Mouse (Mus musculus) neural tube, embryonic 15.5 days (tissue): ENCODE measurements around the gene Slc2a9. TPM values are rescaled to one million over a fixed set of nuclear protein-coding genes. Genes with fewer than 3 reads are reported as not detected.

Experiments used
- ATAC-seq: fragments of 200-750 bp; cut with Nextera tagmentation; 2 replicates; pipeline ENCODE4 v1.8.0; 2017; ENCODE audit warnings: mild to moderate bottlenecking, moderate TSS enrichment, moderate library complexity; ENCODE audit not compliant: low FRiP score
- H3K27ac ChIP-seq: fragments of 300-500 bp; sonication (generic); replicated peaks from 2 replicates; pipeline ENCODE4 v1.5.1; 2015; ENCODE audit warnings: mild to moderate bottlenecking, inconsistent platforms
- H3K27me3 ChIP-seq: fragments of 300-500 bp; sonication (generic); replicated peaks from 2 replicates; pipeline ENCODE4 v1.6.1; 2015; ENCODE audit warnings: inconsistent platforms
- H3K36me3 ChIP-seq: fragments of 300-500 bp; sonication (generic); 2 replicates; pipeline ENCODE4 v1.6.1; 2015; ENCODE audit warnings: inconsistent platforms
- H3K4me1 ChIP-seq: fragments of 300-500 bp; sonication (generic); 2 replicates; pipeline ENCODE4 v1.6.1; 2015; ENCODE audit warnings: inconsistent platforms
- H3K4me2 ChIP-seq: fragments of 300-500 bp; sonication (generic); 2 replicates; pipeline ENCODE4 v1.6.1; 2015; ENCODE audit warnings: inconsistent platforms, mild to moderate bottlenecking, moderate library complexity
- H3K4me3 ChIP-seq: fragments of 300-500 bp; sonication (generic); replicated peaks from 2 replicates; pipeline ENCODE4 v1.5.1; 2015; ENCODE audit warnings: mild to moderate bottlenecking, inconsistent platforms
- H3K9ac ChIP-seq: fragments of 300-500 bp; sonication (generic); replicated peaks from 2 replicates; pipeline ENCODE4 v1.6.1; 2015; ENCODE audit warnings: mild to moderate bottlenecking, inconsistent platforms
- H3K9me3 ChIP-seq: fragments of 300-500 bp; sonication (generic); replicated peaks from 2 replicates; pipeline ENCODE4 v1.6.1; 2016; ENCODE audit warnings: inconsistent platforms
- WGBS: fragments of 180-500 bp; shearing (Covaris S2); methylation state at CpG from one replicate; pipeline ENCODE4 v1.1.7; 2015; ENCODE audit warnings: mixed read lengths; 5-methylcytosine and 5-hydroxymethylcytosine counted together
- polyA plus RNA-seq: library from polyadenylated mRNA; unstranded; fragments of >200 nt; fragmentation: Nextera tagmentation; extraction: Ambion mirVana; gene quantifications from 2 replicates; pipeline ENCODE4 v1.2.1, GENCODE M21; 2015

Slc2a9 gene
- polyA plus RNA-seq, 1 experiment from 2014 or later = 0.44 TPM

DNA sequence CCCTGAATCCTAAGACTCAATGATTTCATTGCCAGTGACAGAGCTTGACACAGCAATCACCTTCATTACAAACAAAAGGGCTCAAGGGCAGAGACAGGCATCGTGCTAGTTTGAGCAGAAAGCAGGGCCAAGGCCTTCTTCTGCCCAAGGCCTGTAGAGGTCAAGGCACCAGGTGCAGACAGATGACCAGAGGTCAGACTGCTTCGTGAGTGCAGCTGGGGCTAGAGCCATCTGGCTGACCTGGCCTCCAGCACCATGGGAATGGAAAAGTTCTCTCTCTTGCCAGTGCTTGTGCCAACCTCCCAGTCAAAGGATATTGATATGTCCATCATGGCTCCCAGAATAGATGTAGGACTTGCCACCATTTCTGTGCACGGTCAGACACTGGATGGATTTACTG lies 33.9 kb upstream of the Slc2a9 start:
- H3K4me1 ChIP-seq = no peaks in the 10 kb centered on the region
- no peak overlapping the region for H3K27ac ChIP-seq
- H3K27me3 ChIP-seq = no peaks in the 10 kb centered on the region
- 90% methylated on average over 3 of the region's 3 CpGs for WGBS
- H3K4me3 ChIP-seq = no peak overlapping the region
- ATAC-seq = no peak
- H3K36me3 ChIP-seq = peaks cover 94% of the 10 kb centered on the region
- no peaks in the 10 kb centered on the region for H3K9me3 ChIP-seq
- no peak overlapping the region for H3K4me2 ChIP-seq
- no peak overlapping the region for H3K9ac ChIP-seq

GRCm38 (mm10) chr5:38532084-38532483 lies 29.1 kb upstream of the Slc2a9 start:
- ATAC-seq = peak; percentile 63
- 89% methylated on average over 4 of the region's 4 CpGs for WGBS
- H3K27ac ChIP-seq = no peak overlapping the region

DNA sequence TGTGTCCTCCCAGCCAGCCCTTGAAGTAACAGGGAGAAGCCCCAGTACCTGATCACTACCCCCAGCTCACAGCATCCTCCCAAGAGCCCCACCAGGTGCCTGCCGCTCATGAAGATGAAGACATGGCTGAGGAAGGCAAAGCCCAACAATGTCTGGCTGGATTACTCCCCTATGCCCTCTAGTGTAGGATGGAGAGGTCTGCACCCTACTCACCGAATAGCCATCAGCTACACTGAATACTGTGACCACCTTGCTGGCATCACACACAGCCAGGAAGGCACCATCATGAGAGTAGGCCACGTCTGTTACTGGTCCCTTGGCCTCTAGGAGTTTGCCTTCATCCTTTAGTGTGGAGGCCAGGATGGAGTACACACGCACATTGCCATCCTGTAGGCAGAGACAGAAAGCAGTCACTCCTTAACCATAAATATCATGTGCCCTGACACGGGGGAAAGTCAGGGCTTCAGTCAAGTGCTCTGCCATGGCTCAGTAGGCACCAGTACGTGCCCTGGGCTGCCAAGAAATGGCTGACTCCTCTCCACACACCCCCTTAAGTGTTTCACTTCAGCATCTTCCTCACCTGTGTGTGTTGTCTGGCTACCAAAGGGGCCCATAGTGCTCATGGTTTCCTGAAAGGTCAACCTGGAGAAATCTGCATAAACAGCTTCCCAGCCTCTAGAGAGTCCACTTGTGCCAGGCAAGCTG lies 26.9 kb upstream of the Slc2a9 start:
- ATAC-seq = peak; percentile 36; the same call in 1 of the 2 replicates
- no peak overlapping the region for H3K4me3 ChIP-seq
- no peaks in the 10 kb centered on the region for H3K4me1 ChIP-seq
- no peaks in the 10 kb centered on the region for H3K27me3 ChIP-seq
- peaks cover 87% of the 10 kb centered on the region for H3K36me3 ChIP-seq
- H3K9me3 ChIP-seq = no peaks in the 10 kb centered on the region
- 77% methylated on average over 6 of the region's 6 CpGs for WGBS
- no peak overlapping the region for H3K9ac ChIP-seq
- H3K4me2 ChIP-seq = no peak overlapping the region
- no peak overlapping the region for H3K27ac ChIP-seq

More at GRCm38 (mm10) chr5:38532084-38532483, 29.1 kb upstream of the Slc2a9 start:
- H3K36me3 ChIP-seq = peaks cover 94% of the 10 kb centered on the region
- no peak overlapping the region for H3K4me3 ChIP-seq
- no peak overlapping the region for H3K9ac ChIP-seq
- H3K9me3 ChIP-seq = no peaks in the 10 kb centered on the region
- no peaks in the 10 kb centered on the region for H3K4me1 ChIP-seq
- no peak overlapping the region for H3K4me2 ChIP-seq
- H3K27me3 ChIP-seq = no peaks in the 10 kb centered on the region

GRCm38 (mm10) chr5:38522977-38523376 lies 20.0 kb upstream of the Slc2a9 start:
- 90% methylated on average over 5 of the region's 5 CpGs for WGBS
- peaks cover 24% of the 10 kb centered on the region for H3K36me3 ChIP-seq
- H3K9ac ChIP-seq = no peak overlapping the region
- no peak overlapping the region for H3K27ac ChIP-seq
- H3K9me3 ChIP-seq = no peaks in the 10 kb centered on the region
- H3K4me3 ChIP-seq = no peak overlapping the region
- ATAC-seq = no peak
- H3K4me2 ChIP-seq = no peak overlapping the region
- no peaks in the 10 kb centered on the region for H3K4me1 ChIP-seq
- H3K27me3 ChIP-seq = no peaks in the 10 kb centered on the region

DNA sequence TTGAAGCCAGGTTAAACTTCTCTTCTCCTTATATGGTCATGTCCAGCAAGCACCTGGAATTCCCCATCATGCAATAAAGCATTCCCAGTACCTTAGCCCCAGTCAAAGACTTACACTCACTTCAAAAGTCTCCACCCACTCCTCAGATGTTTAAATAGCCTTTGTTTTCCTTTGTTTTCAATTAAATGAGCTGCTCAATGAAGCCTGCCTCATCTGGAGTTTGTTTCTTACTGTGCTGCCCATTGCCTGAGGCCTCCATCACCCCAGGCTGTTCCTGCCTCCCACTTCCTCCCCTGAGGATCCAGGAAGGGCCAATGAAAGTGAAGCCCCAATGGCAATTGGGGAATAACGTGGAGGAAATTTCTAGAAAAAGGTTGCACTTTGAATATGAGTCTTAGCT lies 17.9 kb upstream of the Slc2a9 start:
- Histone ChIP-seq H3K4me1 (no peaks in the 10 kb centered on the region), H3K9me3 (no peaks in the 10 kb centered on the region), H3K36me3 (peaks cover 3% of the 10 kb centered on the region; the same call in 1 of the 2 replicates), H3K4me2 (no peak overlapping the region), H3K27ac (no peak overlapping the region), H3K4me3 (no peak overlapping the region), H3K27me3 (no peaks in the 10 kb centered on the region), H3K9ac (no peak overlapping the region)
- 45% methylated on average over 1 of the region's 1 CpGs for WGBS
- ATAC-seq = no peak

- no peak overlapping the region for H3K9ac ChIP-seq
- no peak overlapping the region for H3K4me3 ChIP-seq
- no peaks in the 10 kb centered on the region for H3K4me1 ChIP-seq
- no peaks in the 10 kb centered on the region for H3K36me3 ChIP-seq
- no peak overlapping the region for H3K27ac ChIP-seq
- no peaks in the 10 kb centered on the region for H3K27me3 ChIP-seq
- WGBS = 61% methylated on average over 6 of the region's 6 CpGs
- H3K9me3 ChIP-seq = no peaks in the 10 kb centered on the region
- ATAC-seq = no peak
- no peak overlapping the region for H3K4me2 ChIP-seq
These were observed 13.3 kb upstream of the Slc2a9 start for GRCm38 (mm10) chr5:38516267-38516666.

- Histone ChIP-seq H3K9me3 (no peaks in the 10 kb centered on the region), H3K27ac (no peak overlapping the region), H3K4me3 (no peak overlapping the region), H3K9ac (no peak overlapping the region), H3K36me3 (no peaks in the 10 kb centered on the region), H3K4me1 (no peaks in the 10 kb centered on the region), H3K27me3 (no peaks in the 10 kb centered on the region), H3K4me2 (no peak overlapping the region)
- no peak for ATAC-seq
- 5% methylated on average over 2 of the region's 2 CpGs for WGBS
These were observed 10.0 kb upstream of the Slc2a9 start for GRCm38 (mm10) chr5:38512991-38513390.

- H3K36me3 ChIP-seq = no peaks in the 10 kb centered on the region
- no peaks in the 10 kb centered on the region for H3K4me1 ChIP-seq
- no peak overlapping the region for H3K9ac ChIP-seq
- H3K4me2 ChIP-seq = no peak overlapping the region
- H3K9me3 ChIP-seq = no peaks in the 10 kb centered on the region
- H3K27me3 ChIP-seq = no peaks in the 10 kb centered on the region
- H3K4me3 ChIP-seq = no peak overlapping the region
- no peak overlapping the region for H3K27ac ChIP-seq
- no peak for ATAC-seq
- WGBS = 88% methylated on average over 4 of the region's 4 CpGs
These were observed 6.6 kb upstream of the Slc2a9 start for GRCm38 (mm10) chr5:38509568-38509967.

GRCm38 (mm10) chr5:38505435-38505765 lies 2.5 kb upstream of the Slc2a9 start:
- Histone ChIP-seq H3K9ac (no peak overlapping the region), H3K4me3 (no peak overlapping the region), H3K4me1 (no peaks in the 10 kb centered on the region), H3K27ac (no peak overlapping the region), H3K27me3 (no peaks in the 10 kb centered on the region), H3K36me3 (no peaks in the 10 kb centered on the region), H3K9me3 (no peaks in the 10 kb centered on the region), H3K4me2 (no peak overlapping the region)
- WGBS = 90% methylated on average over 3 of the region's 3 CpGs
- no peak for ATAC-seq

DNA sequence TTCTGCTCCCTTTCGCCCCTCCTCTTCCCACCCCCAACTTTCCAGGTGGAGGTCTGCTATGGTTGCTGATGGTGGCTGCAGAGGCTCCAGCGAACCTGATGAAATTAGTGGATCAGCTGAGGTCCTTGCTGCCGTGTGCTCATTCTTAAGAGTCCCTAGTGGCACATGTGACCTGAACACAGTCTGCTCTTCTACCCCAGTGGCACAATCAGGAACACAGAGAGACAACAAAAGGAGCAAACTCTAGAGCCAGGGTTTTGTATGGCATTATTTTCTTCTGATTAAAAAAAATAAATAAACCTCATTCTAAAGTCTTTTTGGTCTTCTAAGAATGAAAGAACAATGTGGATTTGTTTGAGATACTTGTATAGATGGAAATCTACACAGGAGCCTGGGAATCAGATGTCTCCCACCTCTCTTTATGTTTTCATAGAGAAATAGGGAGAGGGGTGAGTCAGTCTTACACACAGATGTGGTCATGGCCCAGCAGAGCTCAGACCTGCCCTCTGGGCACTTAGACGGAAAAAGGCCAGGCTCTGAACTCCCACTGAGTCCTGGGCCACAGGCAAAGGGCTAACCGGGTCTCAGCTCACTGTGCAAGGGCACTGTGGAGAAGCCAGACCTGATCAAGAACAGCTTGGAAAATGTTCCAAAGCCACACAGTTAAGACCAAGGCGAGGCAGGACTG lies 1.9 kb upstream of the Slc2a9 start:
- no peak for ATAC-seq
- H3K4me2 ChIP-seq = no peak overlapping the region
- no peak overlapping the region for H3K4me3 ChIP-seq
- no peak overlapping the region for H3K27ac ChIP-seq
- no peaks in the 10 kb centered on the region for H3K9me3 ChIP-seq
- H3K36me3 ChIP-seq = no peaks in the 10 kb centered on the region
- no peaks in the 10 kb centered on the region for H3K4me1 ChIP-seq
- WGBS = 59% methylated on average over 6 of the region's 6 CpGs
- no peaks in the 10 kb centered on the region for H3K27me3 ChIP-seq
- H3K9ac ChIP-seq = no peak overlapping the region

DNA sequence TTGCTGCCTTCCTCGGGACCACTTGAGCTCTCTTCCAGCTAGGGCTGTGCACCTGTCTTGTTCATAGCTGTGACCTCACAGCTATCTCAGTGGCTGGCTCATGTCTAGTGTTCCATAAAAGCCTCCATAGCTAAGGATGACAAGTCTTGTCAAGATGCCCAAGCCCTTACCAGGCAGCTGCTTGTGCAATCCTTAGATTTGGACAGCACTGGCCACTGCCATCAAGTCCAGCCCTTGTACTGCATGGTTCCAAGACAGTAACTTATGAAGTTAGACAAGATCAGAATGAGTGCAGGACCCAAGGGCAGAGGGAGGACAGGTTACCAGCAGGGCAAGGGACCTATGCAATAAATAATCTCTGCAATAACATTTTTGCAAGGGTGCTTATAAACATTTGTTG lies 1.2 kb upstream of the Slc2a9 start:
- H3K27ac ChIP-seq = no peak overlapping the region
- H3K9ac ChIP-seq = no peak overlapping the region
- no peaks in the 10 kb centered on the region for H3K36me3 ChIP-seq
- H3K4me1 ChIP-seq = no peaks in the 10 kb centered on the region
- H3K4me2 ChIP-seq = no peak overlapping the region
- no peaks in the 10 kb centered on the region for H3K27me3 ChIP-seq
- no peaks in the 10 kb centered on the region for H3K9me3 ChIP-seq
- no peak overlapping the region for H3K4me3 ChIP-seq
- ATAC-seq = no peak
- WGBS = 83% methylated on average over 1 of the region's 1 CpGs

DNA sequence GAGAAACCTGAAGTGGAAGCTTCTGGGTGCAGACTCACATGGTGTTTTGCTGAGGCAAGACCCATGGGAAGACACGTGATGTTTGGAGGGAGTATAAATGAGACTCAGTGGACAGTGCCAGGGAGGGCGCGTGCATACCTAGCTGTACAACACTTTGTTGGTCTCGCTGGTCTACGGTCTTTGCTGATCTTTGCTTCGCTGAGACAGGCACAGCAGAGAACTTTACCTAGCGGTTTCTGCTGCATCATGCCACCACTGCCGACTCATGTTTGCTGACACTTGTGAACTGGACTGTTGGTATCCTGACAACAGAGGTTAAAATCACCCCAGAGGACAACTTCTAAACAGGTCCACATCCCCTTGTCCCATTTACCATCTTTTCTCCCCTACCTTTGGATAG lies 2.9 kb downstream of the Slc2a9 start:
- ATAC-seq = no peak
- no peaks in the 10 kb centered on the region for H3K9me3 ChIP-seq
- H3K4me3 ChIP-seq = no peak overlapping the region
- H3K27ac ChIP-seq = no peak overlapping the region
- WGBS = 94% methylated on average over 8 of the region's 8 CpGs
- no peak overlapping the region for H3K9ac ChIP-seq
- H3K4me2 ChIP-seq = no peak overlapping the region
- H3K36me3 ChIP-seq = no peaks in the 10 kb centered on the region
- no peaks in the 10 kb centered on the region for H3K4me1 ChIP-seq
- no peaks in the 10 kb centered on the region for H3K27me3 ChIP-seq
